In the genomic region with DNA sequence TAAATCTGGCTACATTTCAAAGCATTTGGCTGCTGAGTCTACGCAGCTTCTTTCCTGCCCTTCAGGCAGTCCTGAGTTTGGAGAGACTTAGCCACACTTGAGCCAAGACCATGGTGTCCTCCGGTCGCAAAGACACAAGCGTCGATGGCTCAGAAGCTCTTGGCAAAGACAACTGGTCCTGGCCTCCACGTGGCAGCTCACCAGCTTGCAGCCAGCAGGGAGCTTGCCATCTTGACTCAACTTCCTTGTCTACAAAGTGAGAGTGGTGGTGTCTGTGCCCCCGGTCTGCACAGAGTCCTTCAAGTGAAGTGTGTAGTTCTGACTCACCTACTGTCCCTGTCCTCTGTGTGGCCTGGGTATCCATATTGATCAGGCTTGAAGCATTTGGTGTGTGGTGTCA, we compare ENCODE assay signal across 12 mouse cellular contexts.
"Had no signal": no experiment of that assay in that cellular context is flagged by ENCODE, and none has a peak within 500 bp of the region (broad histone marks: within the 10 kb centered on the region; RNA-seq: fewer than 3 reads in every experiment).

No protein-coding gene starts in this region.

- DNase-seq: retina, postnatal 1 day; right cerebral cortex, adult 18-20 months; right cerebral cortex, postnatal 14 days; right cerebral cortex, postnatal 25 days; right cerebral cortex, postnatal 4 days; spleen, adult 18-20 months; thymus, adult 18-20 months; thymus, adult 2 months; thymus, postnatal 14 days; thymus, postnatal 25 days; thymus, postnatal 36 days; thymus, postnatal 4 days had no signal
